Mouse (Mus musculus) monocyte, adult 5-6 weeks (primary cell): ENCODE results near the gene Nfya. TPM values are rescaled to one million over a fixed set of nuclear protein-coding genes. Genes with fewer than 3 reads are reported as not detected.
"Not testable (repeated sequence)": the region's sequence is repeated elsewhere in the genome, so short reads cannot be mapped to it uniquely, and the experiment has no call there.

Experiments
- ATAC-seq: fragments of 153-309, 156-312 bp; replicated peaks from 2 replicates; pipeline ENCODE4 v1.8.0; 2017; ENCODE audit warnings: mild to moderate bottlenecking; ENCODE audit not compliant: low TSS enrichment, insufficient number of reproducible peaks, severe bottlenecking, poor library complexity, low FRiP score
- total RNA-seq: library from RNA; stranded (forward); fragments of 200-1000, 200-491, 200-594 nt; gene quantifications from 3 replicates; pipeline ENCODE4 v1.2.3, GENCODE M21; 2017

Nfya gene
- total RNA-seq, 1 experiment from 2014 or later = 25.3 TPM

GRCm38 (mm10) chr17:48360462-48360861, 49.2 kb downstream of the Nfya start:
- ATAC-seq = no peak

- no peak for ATAC-seq
Observed at GRCm38 (mm10) chr17:48359616-48360015, 50.1 kb downstream of the Nfya start, which contains the start of gene Treml1. Gene Treml1 (plus strand): TSS chr17:48359916.

GRCm38 (mm10) chr17:48357892-48358291, 51.8 kb downstream of the Nfya start:
- no peak for ATAC-seq

- ATAC-seq = no peak
Observed at GRCm38 (mm10) chr17:48355822-48356221, 53.9 kb downstream of the Nfya start.

GRCm38 (mm10) chr17:48352976-48353375, 56.7 kb downstream of the Nfya start:
- ATAC-seq = not testable (repeated sequence)

GRCm38 (mm10) chr17:48350681-48351193, 59.0 kb downstream of the Nfya start:
- no peak for ATAC-seq

GRCm38 (mm10) chr17:48347287-48347686, 62.4 kb downstream of the Nfya start:
- ATAC-seq = peak; percentile 78

GRCm38 (mm10) chr17:48346834-48347233, 62.9 kb downstream of the Nfya start:
- ATAC-seq = no peak

- peak; percentile 41; the same call in 1 of the 2 replicates for ATAC-seq
Observed at GRCm38 (mm10) chr17:48346231-48346630, 63.5 kb downstream of the Nfya start, which contains the start of gene Trem2. Gene Trem2 (plus strand): TSS chr17:48346401.

- ATAC-seq = no peak
Observed at GRCm38 (mm10) chr17:48345824-48346223, 63.9 kb downstream of the Nfya start.

GRCm38 (mm10) chr17:48343065-48343464, 66.6 kb downstream of the Nfya start:
- ATAC-seq = no peak

GRCm38 (mm10) chr17:48341947-48342346, 67.8 kb downstream of the Nfya start:
- no peak for ATAC-seq

GRCm38 (mm10) chr17:48340267-48340666, 69.4 kb downstream of the Nfya start:
- no peak for ATAC-seq

Other genes with a start within 250 kb of the Nfya start
- gene A530064D06Rik, start 242.6 kb downstream of the Nfya start, total RNA-seq = 13.9 to 32.4 TPM (median 28.1 TPM) in 3 replicates
- 75.7 to 167 TPM (median 150 TPM) in 3 replicates for gene Trem1, start 177.1 kb downstream of the Nfya start, total RNA-seq
- gene Trem3, start 162.1 kb downstream of the Nfya start, total RNA-seq = 69.2 to 181 TPM (median 173 TPM) in 3 replicates
- gene Treml4, start 145.6 kb downstream of the Nfya start, total RNA-seq = 540 to 868 TPM (median 810 TPM) in 3 replicates
- 21.6 to 25.3 TPM (median 23.0 TPM) in 3 replicates for gene Treml2, start 110.4 kb downstream of the Nfya start, total RNA-seq
- 19.1 to 30.4 TPM (median 20.9 TPM) in 3 replicates for gene B430306N03Rik, start 93.8 kb downstream of the Nfya start, total RNA-seq
- gene Trem2, start 63.5 kb downstream of the Nfya start, total RNA-seq = 2.4 to 11.1 TPM (median 5.7 TPM) in 3 replicates
- 3.4 to 26.7 TPM in 2 of 3 replicates, not detected in the other for gene Treml1, start 50.0 kb downstream of the Nfya start, total RNA-seq
- gene Oard1, start 108 bp upstream of the Nfya start, total RNA-seq = 106 to 120 TPM (median 118 TPM) in 3 replicates
- gene Apobec2, start 23.0 kb upstream of the Nfya start, total RNA-seq = 0.39 TPM in 1 of 3 replicates, not detected in the others
- 5.9 TPM in 1 of 3 replicates, not detected in the others for gene Tspo2, start 41.6 kb upstream of the Nfya start, total RNA-seq
- gene Unc5cl, start 45.0 kb upstream of the Nfya start, total RNA-seq = 0.95 to 2.9 TPM (median 2.3 TPM) in 3 replicates